Mouse (Mus musculus) midbrain, embryonic 16.5 days (tissue): ENCODE measurements around the gene Sparcl1. TPM values are rescaled to one million over a fixed set of nuclear protein-coding genes. Genes with fewer than 3 reads are reported as not detected.

Experiments
- ATAC-seq: fragments of 200-750 bp; cut with Nextera tagmentation; 2 replicates; pipeline ENCODE4 v1.8.0; 2017; ENCODE audit warnings: moderate TSS enrichment
- H3K27ac ChIP-seq: fragments of 300-500 bp; sonication (generic); 2 replicates; pipeline ENCODE4 v1.5.1; 2014; ENCODE audit warnings: mild to moderate bottlenecking, low read length, mixed read lengths
- H3K27me3 ChIP-seq: fragments of 300-500 bp; sonication (generic); 2 replicates; pipeline ENCODE4 v1.6.1; 2014; ENCODE audit warnings: low read depth, low read length, mixed read lengths; ENCODE audit not compliant: control insufficient read depth, insufficient read depth
- H3K36me3 ChIP-seq: fragments of 300-500 bp; sonication (generic); 2 replicates; pipeline ENCODE4 v1.6.1; 2014; ENCODE audit warnings: mild to moderate bottlenecking, low read length, moderate library complexity, mixed read lengths; ENCODE audit not compliant: control insufficient read depth, insufficient read depth
- H3K4me1 ChIP-seq: fragments of 300-500 bp; sonication (generic); 2 replicates; pipeline ENCODE4 v1.6.1; 2014; ENCODE audit warnings: mild to moderate bottlenecking, low read length, mixed read lengths; ENCODE audit not compliant: control insufficient read depth, insufficient read depth
- H3K4me2 ChIP-seq: fragments of 300-500 bp; sonication (generic); 2 replicates; pipeline ENCODE4 v1.6.1; 2014; ENCODE audit warnings: mild to moderate bottlenecking, low read length, mixed read lengths
- H3K4me3 ChIP-seq: fragments of 300-500 bp; sonication (generic); 2 replicates; pipeline ENCODE4 v1.5.1; 2014; ENCODE audit warnings: low read depth, mild to moderate bottlenecking, low read length, moderate library complexity, mixed read lengths
- H3K9ac ChIP-seq: fragments of 300-500 bp; sonication (generic); 2 replicates; pipeline ENCODE4 v1.6.1; 2014; ENCODE audit warnings: low read depth, low read length, mixed read lengths
- H3K9me3 ChIP-seq: fragments of 300-500 bp; sonication (generic); replicated peaks from 2 replicates; pipeline ENCODE4 v1.6.1; 2014; ENCODE audit warnings: mild to moderate bottlenecking, low read length, mixed read lengths; ENCODE audit not compliant: control insufficient read depth, poor library complexity, severe bottlenecking
- WGBS: fragments of 180-500 bp; shearing (Covaris S2); extraction: QIAGEN DNeasy Blood & Tissue Kit; methylation state at CpG from one replicate; pipeline ENCODE4 v1.1.7; 2014; 5-methylcytosine and 5-hydroxymethylcytosine counted together
- polyA plus RNA-seq: library from polyadenylated mRNA; unstranded; fragments of >200 nt; fragmentation: Nextera tagmentation; extraction: Ambion mirVana; gene quantifications from 2 replicates; pipeline ENCODE4 v1.2.1, GENCODE M21; 2015

The Sparcl1 gene
- polyA plus RNA-seq, 1 experiment from 2014 or later = 240 TPM

GRCm38 (mm10) chr5:104077508-104077907, 36.0 kb downstream of the Sparcl1 start, which contains the start of gene Gm17660:
TSS of gene Gm17660 (minus strand) at chr5:104077608.
- no peak for ATAC-seq
- H3K4me1 ChIP-seq = peaks cover 4% of the 10 kb centered on the region; the same call in 1 of the 2 replicates
- no peaks in the 10 kb centered on the region for H3K9me3 ChIP-seq
- H3K27ac ChIP-seq = no peak within 1 kb of the TSS
- WGBS = 95% methylated on average over 7 of the region's 7 CpGs
- H3K9ac ChIP-seq = no peak within 1 kb of the TSS
- no peaks in the 10 kb centered on the region for H3K36me3 ChIP-seq
- H3K4me3 ChIP-seq = no peak within 1 kb of the TSS
- H3K27me3 ChIP-seq = no peaks in the 10 kb centered on the region
- H3K4me2 ChIP-seq = no peak within 1 kb of the TSS; the same call in 1 of the 2 replicates

GRCm38 (mm10) chr5:104076361-104076760, 37.2 kb downstream of the Sparcl1 start:
- no peak overlapping the region for H3K4me3 ChIP-seq
- no peaks in the 10 kb centered on the region for H3K36me3 ChIP-seq
- H3K27me3 ChIP-seq = no peaks in the 10 kb centered on the region
- H3K4me2 ChIP-seq = no peak overlapping the region; the same call in 1 of the 2 replicates
- peaks cover 4% of the 10 kb centered on the region; the same call in 1 of the 2 replicates for H3K4me1 ChIP-seq
- ATAC-seq = no peak
- H3K9me3 ChIP-seq = no peaks in the 10 kb centered on the region
- no peak overlapping the region for H3K9ac ChIP-seq
- no peak overlapping the region for H3K27ac ChIP-seq
- 25% methylated on average over 10 of the region's 10 CpGs for WGBS

GRCm38 (mm10) chr5:104074388-104074787, 39.1 kb downstream of the Sparcl1 start:
- Histone ChIP-seq H3K4me2 (no peak overlapping the region), H3K4me3 (no peak overlapping the region), H3K27me3 (no peaks in the 10 kb centered on the region), H3K9me3 (no peaks in the 10 kb centered on the region), H3K9ac (no peak overlapping the region), H3K36me3 (no peaks in the 10 kb centered on the region), H3K27ac (no peak overlapping the region), H3K4me1 (peaks cover 4% of the 10 kb centered on the region; the same call in 1 of the 2 replicates)
- WGBS = 32% methylated on average over 12 of the region's 12 CpGs
- no peak for ATAC-seq

- 81% methylated on average over 5 of the region's 5 CpGs for WGBS
- H3K27ac ChIP-seq = no peak overlapping the region
- H3K9me3 ChIP-seq = no peaks in the 10 kb centered on the region
- no peak overlapping the region for H3K9ac ChIP-seq
- H3K4me1 ChIP-seq = peaks cover 4% of the 10 kb centered on the region; the same call in 1 of the 2 replicates
- ATAC-seq = peak; percentile 86
- H3K4me2 ChIP-seq = no peak overlapping the region
- no peaks in the 10 kb centered on the region for H3K36me3 ChIP-seq
- no peaks in the 10 kb centered on the region for H3K27me3 ChIP-seq
- no peak overlapping the region for H3K4me3 ChIP-seq
Observed at GRCm38 (mm10) chr5:104073602-104074001, 39.9 kb downstream of the Sparcl1 start.

- 5% methylated on average over 7 of the region's 8 CpGs for WGBS
- no peaks in the 10 kb centered on the region for H3K9me3 ChIP-seq
- no peaks in the 10 kb centered on the region for H3K36me3 ChIP-seq
- H3K4me2 ChIP-seq = no peak overlapping the region
- H3K9ac ChIP-seq = no peak overlapping the region
- no peak overlapping the region for H3K27ac ChIP-seq
- peak; percentile 89 for ATAC-seq
- no peaks in the 10 kb centered on the region for H3K27me3 ChIP-seq
- H3K4me1 ChIP-seq = peaks cover 4% of the 10 kb centered on the region; the same call in 1 of the 2 replicates
- no peak overlapping the region for H3K4me3 ChIP-seq
Observed at GRCm38 (mm10) chr5:104072272-104072886, 41.2 kb downstream of the Sparcl1 start.

GRCm38 (mm10) chr5:104071048-104071447, 42.5 kb downstream of the Sparcl1 start:
- Histone ChIP-seq H3K4me3 (no peak overlapping the region), H3K4me2 (no peak overlapping the region), H3K27me3 (no peaks in the 10 kb centered on the region), H3K4me1 (no peaks in the 10 kb centered on the region), H3K9me3 (no peaks in the 10 kb centered on the region), H3K9ac (no peak overlapping the region), H3K27ac (no peak overlapping the region), H3K36me3 (no peaks in the 10 kb centered on the region)
- no peak for ATAC-seq
- 54% methylated on average over 4 of the region's 4 CpGs for WGBS

- no peak for ATAC-seq
- Histone ChIP-seq H3K4me3 (no peak overlapping the region), H3K36me3 (peaks cover 5% of the 10 kb centered on the region; the same call in 1 of the 2 replicates), H3K4me2 (no peak overlapping the region), H3K9ac (no peak overlapping the region), H3K27ac (no peak overlapping the region), H3K4me1 (no peaks in the 10 kb centered on the region), H3K9me3 (no peaks in the 10 kb centered on the region), H3K27me3 (no peaks in the 10 kb centered on the region)
- WGBS = 86% methylated on average over 7 of the region's 7 CpGs
Observed at GRCm38 (mm10) chr5:104068751-104069150, 44.8 kb downstream of the Sparcl1 start.

GRCm38 (mm10) chr5:104062773-104063551, 50.6 kb downstream of the Sparcl1 start:
- Histone ChIP-seq H3K36me3 (peaks cover 8% of the 10 kb centered on the region; the same call in 1 of the 2 replicates), H3K4me2 (no peak overlapping the region), H3K9me3 (no peaks in the 10 kb centered on the region), H3K27me3 (no peaks in the 10 kb centered on the region), H3K4me3 (no peak overlapping the region), H3K9ac (no peak overlapping the region), H3K27ac (no peak overlapping the region), H3K4me1 (no peaks in the 10 kb centered on the region)
- no peak for ATAC-seq
- WGBS = 88% methylated on average over 11 of the region's 11 CpGs
